Mouse (Mus musculus): ENCODE results near the gene Mex3d. TPM values are rescaled to one million over a fixed set of nuclear protein-coding genes. Genes with fewer than 3 reads are reported as not detected.

Mex3d gene
- total RNA-seq, 2 experiments from 2014 or later, result 15.5 to 17.1 TPM

DNA sequence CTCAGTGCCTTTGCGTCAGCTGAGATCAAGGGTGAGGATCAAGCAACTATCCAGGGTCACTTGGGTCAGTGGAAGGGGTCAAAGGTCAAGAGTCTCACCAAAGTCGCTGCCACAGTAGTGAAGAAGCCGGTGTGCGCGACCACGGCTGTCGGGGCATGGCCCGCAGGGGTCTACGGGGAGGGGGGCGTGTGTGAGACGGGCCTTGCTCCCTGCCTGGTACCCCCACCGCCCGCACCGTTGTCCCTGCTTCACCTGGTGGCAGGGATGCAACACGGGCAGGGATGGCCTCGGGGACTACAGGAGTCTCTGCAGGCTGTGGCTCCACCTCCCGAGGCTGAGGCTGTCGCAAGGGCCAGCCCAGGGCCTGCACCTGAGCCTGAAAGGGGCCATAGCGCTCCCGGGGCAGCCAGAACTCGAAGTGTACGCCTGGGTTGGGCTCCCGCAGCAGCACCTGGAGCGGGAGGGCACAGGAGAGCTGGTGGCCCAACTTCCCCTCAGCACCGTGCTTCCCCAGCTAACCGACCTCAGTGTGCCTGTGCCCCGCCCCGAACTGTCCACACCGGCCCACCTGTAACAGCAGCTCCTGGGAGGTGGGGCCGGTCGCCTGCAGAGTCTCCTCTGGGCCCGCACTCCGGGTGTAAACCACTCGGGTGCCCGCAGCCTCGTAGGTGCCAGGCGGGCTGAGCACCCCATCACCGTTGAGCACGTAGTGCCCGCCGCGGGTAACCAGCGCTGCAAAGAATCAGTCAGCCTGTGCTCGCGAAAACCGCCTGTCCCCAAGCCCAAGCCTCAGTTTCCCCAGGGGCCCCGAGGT, 45.8 kb downstream of the Mex3d start:
- DNase-seq (ENCODE audit: low spot score in 2 of 2), result no peak
- Histone ChIP-seq H3K4me3 (peak overlapping the region; percentile 44; the same call in 1 of the 2 replicates), H3K27ac (no peak overlapping the region)
- no peak for TF ChIP-seq CTCF (conservative IDR thresholded peaks at IDR 0.05)

DNA sequence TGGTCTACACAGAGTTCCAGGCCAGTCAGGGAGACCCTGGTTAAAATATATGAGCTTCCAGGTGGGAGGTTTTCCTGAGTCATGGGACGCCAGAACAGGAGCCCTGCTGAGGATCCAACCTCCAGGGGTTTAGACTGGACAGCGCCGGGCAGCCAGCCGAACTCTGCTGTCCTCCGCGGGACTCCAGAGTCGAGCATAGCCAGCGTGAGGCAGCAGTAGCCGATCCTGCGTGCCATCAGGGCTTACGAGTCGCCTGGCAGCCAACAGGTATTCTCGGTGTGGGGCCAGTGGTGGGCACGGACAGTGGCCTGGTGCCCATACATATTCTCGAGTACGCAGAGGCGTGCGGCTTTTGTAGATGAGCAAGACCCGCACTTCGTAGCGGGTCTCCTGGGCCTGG, 46.4 kb downstream of the Mex3d start:
- Histone ChIP-seq H3K27ac (no peak overlapping the region), H3K4me3 (no peak overlapping the region)
- DNase-seq (ENCODE audit: low spot score in 2 of 2), result no peak
- TF ChIP-seq CTCF (conservative IDR thresholded peaks at IDR 0.05), result no peak

DNA sequence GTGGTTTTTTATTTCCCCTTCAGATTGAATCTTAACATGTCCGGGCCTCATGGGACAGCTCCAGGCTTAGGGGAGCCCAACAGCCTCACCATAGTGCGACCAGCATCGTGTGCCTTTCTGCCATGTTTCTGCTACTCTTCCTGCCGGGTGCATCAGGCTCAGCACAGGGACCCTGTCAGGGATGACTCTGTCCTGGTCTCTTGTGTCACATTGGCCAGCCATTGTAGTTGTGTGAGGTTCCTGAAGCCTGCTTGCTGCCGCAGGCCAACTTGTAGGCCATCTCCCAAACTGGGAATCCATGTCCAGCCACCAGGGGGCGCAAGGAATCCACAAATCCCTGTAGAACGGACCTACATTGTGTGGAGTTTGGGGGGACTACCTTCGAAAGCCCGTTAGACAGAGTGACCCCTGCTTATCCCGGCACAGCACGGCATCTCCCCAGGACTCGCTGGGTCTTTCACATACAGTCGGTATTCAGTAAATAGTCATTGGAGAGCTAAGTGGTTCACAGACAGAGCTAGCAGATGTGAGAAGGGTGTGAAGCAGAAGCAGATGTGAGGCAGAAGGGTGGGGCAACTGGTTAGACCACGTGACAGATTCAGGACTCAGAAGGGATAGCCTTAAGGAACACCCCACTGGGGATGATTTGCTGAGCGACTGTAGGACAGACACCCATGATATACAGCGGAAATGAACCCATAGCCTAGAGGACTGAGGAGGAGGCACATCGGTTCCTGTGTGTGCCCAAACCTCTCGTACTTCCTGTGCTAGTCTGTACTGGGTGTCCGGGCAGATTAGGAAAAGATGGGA, 47.3 kb downstream of the Mex3d start:
- Histone ChIP-seq H3K27ac (no peak overlapping the region), H3K4me3 (no peak overlapping the region)
- DNase-seq (ENCODE audit: low spot score in 2 of 2), result peak; percentile 76 to 90
- TF ChIP-seq CTCF (conservative IDR thresholded peaks at IDR 0.05), result peak; percentile 94

DNA sequence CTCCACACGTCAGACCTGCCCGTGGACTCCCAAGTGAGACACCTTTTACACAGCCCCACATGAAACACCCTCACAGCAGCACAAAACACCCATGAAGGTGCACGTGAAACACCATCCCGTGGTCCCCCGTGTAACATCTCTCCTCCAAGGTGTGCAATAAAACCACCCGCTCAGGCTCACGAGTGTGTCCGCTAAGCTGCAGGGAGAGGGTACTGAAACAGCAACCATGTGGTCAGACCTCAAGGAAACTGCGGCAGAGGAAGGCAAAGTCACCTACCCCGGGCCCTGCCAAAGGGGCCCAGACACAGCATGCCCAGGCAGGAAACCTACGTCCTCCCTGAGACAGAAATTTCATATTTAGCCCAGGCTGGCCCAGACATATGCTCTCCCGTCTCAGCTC, 51.2 kb downstream of the Mex3d start:
- DNase-seq (ENCODE audit: low spot score in 2 of 2), result no peak
- TF ChIP-seq CTCF (conservative IDR thresholded peaks at IDR 0.05), result no peak
- no peak overlapping the region for H3K27ac ChIP-seq
- H3K4me3 ChIP-seq, result no peak overlapping the region

DNA sequence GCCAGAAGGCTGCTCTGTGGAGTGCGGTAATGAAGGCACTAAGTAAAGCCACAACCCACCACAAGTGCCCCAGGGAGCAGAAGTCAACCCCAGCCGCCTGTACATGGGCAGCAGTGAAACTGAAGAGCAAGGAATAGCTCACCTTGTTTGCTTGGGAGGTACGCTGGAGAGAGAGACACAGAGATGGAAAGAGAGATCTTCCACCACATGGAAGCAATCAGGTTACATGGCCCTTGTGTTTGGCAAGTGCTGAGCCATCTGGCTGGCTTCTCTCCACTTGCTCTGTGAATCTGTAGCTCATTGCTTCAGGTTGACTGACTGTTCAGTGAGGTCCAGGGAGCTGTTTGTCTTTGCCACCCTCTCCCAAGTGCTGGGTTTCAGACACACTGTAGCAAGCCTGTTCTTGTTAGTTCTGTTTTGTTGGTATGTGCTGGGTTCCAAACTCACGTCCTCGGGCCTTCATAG, 54.9 kb downstream of the Mex3d start:
- TF ChIP-seq CTCF (conservative IDR thresholded peaks at IDR 0.05), result no peak
- no peak for DNase-seq (ENCODE audit: low spot score in 2 of 2)
- no peak overlapping the region for H3K27ac ChIP-seq
- H3K4me3 ChIP-seq, result no peak overlapping the region

DNA sequence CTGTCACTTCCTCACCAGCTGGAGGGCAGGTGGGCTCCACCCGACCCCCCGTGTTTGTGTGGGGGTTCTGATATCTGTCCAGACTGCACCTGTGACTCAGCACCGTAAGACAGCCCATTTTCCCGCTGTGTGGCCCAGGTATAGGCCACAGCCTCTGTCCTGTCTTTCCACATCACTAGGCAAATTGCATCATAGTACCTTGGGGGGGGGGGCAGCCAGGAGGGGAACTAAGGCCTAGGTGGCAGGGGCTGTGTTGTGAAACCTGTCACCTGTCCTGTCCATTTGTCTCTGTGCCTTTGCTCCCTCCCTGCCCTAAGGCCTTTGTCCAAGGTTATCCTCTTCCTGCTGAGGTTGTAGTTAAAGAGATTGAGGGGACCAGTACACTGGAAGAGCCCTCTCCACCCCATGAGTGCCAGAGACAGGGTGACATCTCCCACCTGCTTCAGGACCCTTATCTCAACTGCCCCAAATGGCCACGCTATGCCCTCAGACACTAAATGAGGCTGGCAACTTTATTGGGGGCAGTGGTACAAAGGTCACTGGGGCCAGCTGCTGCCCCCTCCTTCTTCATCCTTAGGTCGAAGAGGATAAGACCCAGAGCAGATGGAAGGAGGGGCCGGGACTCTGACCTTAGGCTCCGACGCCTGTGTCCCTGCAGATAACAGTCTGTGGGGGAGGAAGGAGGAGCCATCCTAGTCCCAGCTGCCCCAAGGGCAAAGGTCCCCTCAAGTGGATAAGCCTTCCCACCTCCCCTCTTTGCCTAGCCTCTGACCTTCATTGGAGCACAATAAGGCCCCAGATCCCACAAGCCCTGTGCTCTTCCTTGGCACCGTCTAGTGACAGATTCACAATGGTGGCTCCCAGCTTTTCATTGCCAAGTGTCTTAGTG, 55.6 kb downstream of the Mex3d start:
- Histone ChIP-seq H3K27ac (no peak overlapping the region), H3K4me3 (no peak overlapping the region)
- no peak for DNase-seq (ENCODE audit: low spot score in 2 of 2)
- no peak for TF ChIP-seq CTCF (conservative IDR thresholded peaks at IDR 0.05)

DNA sequence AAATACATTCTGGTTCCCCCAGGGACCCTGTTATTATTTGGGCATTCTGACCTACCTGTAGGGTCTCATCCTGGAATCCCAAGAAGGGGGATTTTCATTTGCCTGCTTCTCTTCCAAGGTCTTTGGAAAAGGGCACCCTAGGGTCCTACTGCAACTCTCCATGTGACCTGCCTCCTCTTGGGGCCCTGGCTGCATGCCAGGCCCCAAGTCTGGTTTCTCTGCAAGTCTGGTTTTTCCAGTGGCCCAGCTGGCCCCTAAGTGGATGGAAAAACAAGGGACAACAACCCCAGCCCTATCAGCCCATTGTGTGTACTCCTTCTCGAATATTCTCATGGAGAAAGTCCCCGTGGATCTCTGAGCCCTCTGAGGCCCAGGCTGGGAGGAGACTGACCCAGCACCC, 56.6 kb downstream of the Mex3d start:
- no peak overlapping the region for H3K4me3 ChIP-seq
- no peak for DNase-seq (ENCODE audit: low spot score in 2 of 2)
- TF ChIP-seq CTCF (conservative IDR thresholded peaks at IDR 0.05), result no peak
- H3K27ac ChIP-seq, result no peak overlapping the region

Small RNA genes within 50 kb of the gene (microRNA-seq; reads per million reads assigned to microRNA genes)
- gene Gm22721, result 0 reads per million in 2 experiments

Other genes with a start within 250 kb of the Mex3d start
- 100 to 1,000 TPM; 332 to 344 TPM for gene Atp5d, start 249.0 kb downstream of the Mex3d start, total RNA-seq (2021)
- 100 to 1,000 TPM; 331 to 341 TPM for gene Cbarp, start 246.8 kb downstream of the Mex3d start, total RNA-seq (2021)
- 10 to 100 TPM; 53.1 to 54.5 TPM for gene Midn, start 239.4 kb downstream of the Mex3d start, total RNA-seq (2021)
- gene Cirbp, start 221.7 kb downstream of the Mex3d start, total RNA-seq (2021), result 100 to 1,000 TPM in 1 of 2 experiments, 10 to 100 TPM in 1; 88.3 to 103 TPM
- 1 to 10 TPM; 7.0 to 7.4 TPM for gene 1600002K03Rik, start 214.7 kb downstream of the Mex3d start, total RNA-seq (2021)
- 1 to 10 TPM; 7.1 to 9.7 TPM for gene Efna2, start 208.2 kb downstream of the Mex3d start, total RNA-seq (2021)
- 10 to 100 TPM; 41.4 to 49.6 TPM for gene Mum1, start 161.2 kb downstream of the Mex3d start, total RNA-seq (2021)
- gene Ndufs7, start 138.5 kb downstream of the Mex3d start, total RNA-seq (2021), result 100 to 1,000 TPM; 201 to 210 TPM
- 10 to 100 TPM; 29.8 to 33.1 TPM for gene Gamt, start 126.6 kb downstream of the Mex3d start, total RNA-seq (2021)
- gene Dazap1, start 126.2 kb downstream of the Mex3d start, total RNA-seq (2021), result 10 to 100 TPM; 91.2 to 95.4 TPM
- gene Rps15, start 95.2 kb downstream of the Mex3d start, total RNA-seq (2021), result 100 to 1,000 TPM; 926 to 932 TPM
- gene Apc2, start 91.7 kb downstream of the Mex3d start, total RNA-seq (2021), result 100 to 1,000 TPM in 1 of 2 experiments, 10 to 100 TPM in 1; 98.3 to 110 TPM
- 10 to 100 TPM; 23.5 to 25.7 TPM for gene 2310011J03Rik, start 67.1 kb downstream of the Mex3d start, total RNA-seq (2021)
- 1 to 10 TPM; 2.8 to 3.2 TPM for gene Pcsk4, start 58.2 kb downstream of the Mex3d start, total RNA-seq (2021)
- 10 to 100 TPM in 1 of 2 experiments, 1 to 10 TPM in 1; 9.6 to 11.0 TPM for gene Reep6, start 57.7 kb downstream of the Mex3d start, total RNA-seq (2021)
- 1 to 10 TPM; 4.7 to 7.2 TPM for gene Adamtsl5, start 39.2 kb downstream of the Mex3d start, total RNA-seq (2021)
- gene Plk5, start 31.2 kb downstream of the Mex3d start, total RNA-seq (2021), result 10 to 100 TPM; 33.4 to 36.6 TPM
- gene Mbd3, start 11.9 kb upstream of the Mex3d start, total RNA-seq (2021), result 100 to 1,000 TPM; 147 to 149 TPM
- gene Uqcr11, start 19.2 kb upstream of the Mex3d start, total RNA-seq (2021), result 100 to 1,000 TPM; 404 to 413 TPM
- gene Tcf3, start 46.0 kb upstream of the Mex3d start, total RNA-seq (2021), result 10 to 100 TPM; 27.6 to 31.6 TPM
- not detected for gene Onecut3, start 107.2 kb upstream of the Mex3d start, total RNA-seq (2021)
- under 1 TPM; 0.12 to 0.31 TPM for gene Atp8b3, start 151.5 kb upstream of the Mex3d start, total RNA-seq (2021)
- gene Rexo1, start 173.9 kb upstream of the Mex3d start, total RNA-seq (2021), result 10 to 100 TPM; 51.6 to 52.8 TPM
- 10 to 100 TPM; 50.8 to 56.8 TPM for gene Klf16, start 189.7 kb upstream of the Mex3d start, total RNA-seq (2021)
- gene Abhd17a, start 202.7 kb upstream of the Mex3d start, total RNA-seq (2021), result 100 to 1,000 TPM; 158 to 166 TPM
- 10 to 100 TPM; 42.9 to 43.1 TPM for gene Scamp4, start 215.2 kb upstream of the Mex3d start, total RNA-seq (2021)
- gene Adat3, start 215.2 kb upstream of the Mex3d start, total RNA-seq (2021), result 1 to 10 TPM; 1.3 to 3.5 TPM
- gene Gm49322, start 218.4 kb upstream of the Mex3d start, total RNA-seq (2021), result 1 to 10 TPM; 3.0 to 4.5 TPM
- 100 to 1,000 TPM; 221 to 228 TPM for gene Csnk1g2, start 235.2 kb upstream of the Mex3d start, total RNA-seq (2021)

Data from layer of hippocampus, adult 2 months (tissue).